Mouse (Mus musculus): ENCODE measurements around the gene Inpp5a. TPM values are rescaled to one million over a fixed set of nuclear protein-coding genes. Genes with fewer than 3 reads are reported as not detected.
"Not testable (repeated sequence)": the region's sequence is repeated elsewhere in the genome, so short reads cannot be mapped to it uniquely, and the experiment has no call there.

Gene Inpp5a
- polyA plus RNA-seq, 1 experiment from 2014 or later, result 29.1 TPM

- Histone ChIP-seq H3K27ac (ENCODE audit: low read depth, low read length) (no peak overlapping the region), H3K4me1 (replicated peaks; ENCODE audit: control insufficient read depth, insufficient read depth, low read length) (peaks cover 12% of the 10 kb centered on the region), H3K9me3 (ENCODE audit: control insufficient read depth) (no peaks in the 10 kb centered on the region), H3K4me3 (ENCODE audit: low read depth, low read length) (no peak overlapping the region), H3K9ac (ENCODE audit: low read depth, low read length) (no peak overlapping the region), H3K4me2 (replicated peaks; ENCODE audit: low read depth) (no peak overlapping the region), H3K36me3 (ENCODE audit: control insufficient read depth, insufficient read depth) (no peaks in the 10 kb centered on the region; the same call in 1 of the 2 replicates), H3K27me3 (replicated peaks; ENCODE audit: control insufficient read depth, insufficient read depth, low read length) (no peaks in the 10 kb centered on the region)
- WGBS, result 50% methylated on average over 8 of the region's 8 CpGs
- ATAC-seq, result no peak
- no peak for TF ChIP-seq CTCF (IDR thresholded peaks at IDR 0.05; ENCODE audit: low read depth)
These were observed 23.5 kb downstream of the Inpp5a start for GRCm38 (mm10) chr7:139412223-139412950.

- no peak overlapping the region for H3K27ac ChIP-seq (ENCODE audit: low read depth, low read length)
- ATAC-seq, result 0 out of 2 replicates have a peak, but pooled peaks have one; percentile 32
- no peak overlapping the region for H3K4me2 ChIP-seq (replicated peaks; ENCODE audit: low read depth)
- TF ChIP-seq CTCF (IDR thresholded peaks at IDR 0.05; ENCODE audit: low read depth), result peak; percentile 16; the same call in 1 of the 2 replicates
- no peak overlapping the region for H3K4me3 ChIP-seq (ENCODE audit: low read depth, low read length)
- H3K9ac ChIP-seq (ENCODE audit: low read depth, low read length), result no peak overlapping the region
- 49% methylated on average over 3 of the region's 3 CpGs for WGBS
- H3K9me3 ChIP-seq (ENCODE audit: control insufficient read depth), result no peaks in the 10 kb centered on the region
- no peaks in the 10 kb centered on the region for H3K27me3 ChIP-seq (replicated peaks; ENCODE audit: control insufficient read depth, insufficient read depth, low read length)
- H3K4me1 ChIP-seq (replicated peaks; ENCODE audit: control insufficient read depth, insufficient read depth, low read length), result peaks cover 12% of the 10 kb centered on the region
- H3K36me3 ChIP-seq (ENCODE audit: control insufficient read depth, insufficient read depth), result no peaks in the 10 kb centered on the region; the same call in 1 of the 2 replicates
These were observed 24.5 kb downstream of the Inpp5a start for GRCm38 (mm10) chr7:139413400-139413799.

- H3K9me3 ChIP-seq (ENCODE audit: control insufficient read depth), result no peaks in the 10 kb centered on the region
- H3K4me2 ChIP-seq (replicated peaks; ENCODE audit: low read depth), result no peak overlapping the region
- TF ChIP-seq CTCF (IDR thresholded peaks at IDR 0.05; ENCODE audit: low read depth), result no peak
- H3K27me3 ChIP-seq (replicated peaks; ENCODE audit: control insufficient read depth, insufficient read depth, low read length), result no peaks in the 10 kb centered on the region
- H3K4me3 ChIP-seq (ENCODE audit: low read depth, low read length), result no peak overlapping the region
- no peaks in the 10 kb centered on the region; the same call in 1 of the 2 replicates for H3K36me3 ChIP-seq (ENCODE audit: control insufficient read depth, insufficient read depth)
- H3K27ac ChIP-seq (ENCODE audit: low read depth, low read length), result no peak overlapping the region
- no peak for ATAC-seq
- H3K4me1 ChIP-seq (replicated peaks; ENCODE audit: control insufficient read depth, insufficient read depth, low read length), result peaks cover 12% of the 10 kb centered on the region
- no peak overlapping the region for H3K9ac ChIP-seq (ENCODE audit: low read depth, low read length)
These were observed 26.8 kb downstream of the Inpp5a start for GRCm38 (mm10) chr7:139415616-139416225.

GRCm38 (mm10) chr7:139418371-139418770 lies 29.5 kb downstream of the Inpp5a start:
- Histone ChIP-seq H3K4me1 (replicated peaks; ENCODE audit: control insufficient read depth, insufficient read depth, low read length) (0 out of 2 replicates have a peak, but pooled peaks cover 5% of the 10 kb centered on the region), H3K27ac (ENCODE audit: low read depth, low read length) (no peak overlapping the region), H3K9ac (ENCODE audit: low read depth, low read length) (no peak overlapping the region), H3K27me3 (replicated peaks; ENCODE audit: control insufficient read depth, insufficient read depth, low read length) (no peaks in the 10 kb centered on the region), H3K9me3 (ENCODE audit: control insufficient read depth) (no peaks in the 10 kb centered on the region), H3K4me3 (ENCODE audit: low read depth, low read length) (no peak overlapping the region), H3K36me3 (ENCODE audit: control insufficient read depth, insufficient read depth) (no peaks in the 10 kb centered on the region; the same call in 1 of the 2 replicates), H3K4me2 (replicated peaks; ENCODE audit: low read depth) (no peak overlapping the region)
- 96% methylated on average over 1 of the region's 1 CpGs for WGBS
- no peak for TF ChIP-seq CTCF (IDR thresholded peaks at IDR 0.05; ENCODE audit: low read depth)
- no peak for ATAC-seq

- Histone ChIP-seq H3K4me1 (replicated peaks; ENCODE audit: control insufficient read depth, insufficient read depth, low read length) (no peaks in the 10 kb centered on the region), H3K9me3 (ENCODE audit: control insufficient read depth) (no peaks in the 10 kb centered on the region), H3K9ac (ENCODE audit: low read depth, low read length) (no peak overlapping the region), H3K4me3 (ENCODE audit: low read depth, low read length) (no peak overlapping the region), H3K27me3 (replicated peaks; ENCODE audit: control insufficient read depth, insufficient read depth, low read length) (no peaks in the 10 kb centered on the region), H3K4me2 (replicated peaks; ENCODE audit: low read depth) (no peak overlapping the region), H3K27ac (ENCODE audit: low read depth, low read length) (no peak overlapping the region), H3K36me3 (ENCODE audit: control insufficient read depth, insufficient read depth) (peaks cover 5% of the 10 kb centered on the region)
- TF ChIP-seq CTCF (IDR thresholded peaks at IDR 0.05; ENCODE audit: low read depth), result no peak
- no peak for ATAC-seq
- 86% methylated on average over 6 of the region's 6 CpGs for WGBS
These were observed 33.9 kb downstream of the Inpp5a start for GRCm38 (mm10) chr7:139422827-139423226.

DNA sequence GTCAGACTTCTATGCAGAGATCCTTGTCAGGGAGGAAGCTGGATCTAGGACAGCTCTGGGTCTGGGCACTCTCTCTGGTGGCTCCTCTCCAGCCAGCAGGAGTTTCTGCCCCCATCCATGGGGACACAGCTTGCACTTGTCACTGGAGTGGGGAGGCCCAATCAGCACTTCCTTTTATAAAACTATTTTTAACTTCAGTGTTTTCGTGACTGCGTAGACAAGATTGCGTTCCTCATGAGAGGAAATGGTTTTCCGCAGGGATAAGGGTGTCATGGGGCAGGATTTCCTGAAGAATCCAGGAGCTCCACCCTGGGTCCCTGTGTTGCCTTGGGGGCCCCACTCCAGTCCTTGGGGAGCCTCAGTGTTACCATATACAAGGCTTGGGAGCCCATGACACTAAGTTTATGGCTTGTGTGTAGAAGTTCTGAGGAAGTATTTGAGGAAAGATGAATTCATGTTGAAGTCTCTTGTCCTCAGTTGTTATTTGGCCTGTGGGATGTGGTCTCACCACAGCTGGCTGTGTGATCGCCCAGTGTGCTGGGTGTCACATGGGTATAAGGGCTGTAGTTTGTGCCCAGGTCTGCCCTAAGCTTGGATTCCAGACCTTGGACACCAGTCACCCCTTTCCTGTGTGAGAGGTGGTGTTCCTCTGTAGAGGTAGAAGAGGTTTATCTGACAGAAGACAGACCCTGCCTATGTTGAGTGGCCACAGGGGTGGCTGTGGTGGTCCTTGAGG lies 45.4 kb downstream of the Inpp5a start:
- H3K4me3 ChIP-seq (ENCODE audit: low read depth, low read length), result no peak overlapping the region
- no peaks in the 10 kb centered on the region for H3K36me3 ChIP-seq (ENCODE audit: control insufficient read depth, insufficient read depth)
- no peak overlapping the region for H3K27ac ChIP-seq (ENCODE audit: low read depth, low read length)
- H3K9ac ChIP-seq (ENCODE audit: low read depth, low read length), result no peak overlapping the region
- H3K4me2 ChIP-seq (replicated peaks; ENCODE audit: low read depth), result no peak overlapping the region
- no peak for TF ChIP-seq CTCF (IDR thresholded peaks at IDR 0.05; ENCODE audit: low read depth)
- no peak for ATAC-seq
- no peaks in the 10 kb centered on the region for H3K9me3 ChIP-seq (ENCODE audit: control insufficient read depth)
- 55% methylated on average over 5 of the region's 5 CpGs for WGBS
- H3K4me1 ChIP-seq (replicated peaks; ENCODE audit: control insufficient read depth, insufficient read depth, low read length), result peaks cover 8% of the 10 kb centered on the region; the same call in 1 of the 2 replicates
- no peaks in the 10 kb centered on the region for H3K27me3 ChIP-seq (replicated peaks; ENCODE audit: control insufficient read depth, insufficient read depth, low read length)

DNA sequence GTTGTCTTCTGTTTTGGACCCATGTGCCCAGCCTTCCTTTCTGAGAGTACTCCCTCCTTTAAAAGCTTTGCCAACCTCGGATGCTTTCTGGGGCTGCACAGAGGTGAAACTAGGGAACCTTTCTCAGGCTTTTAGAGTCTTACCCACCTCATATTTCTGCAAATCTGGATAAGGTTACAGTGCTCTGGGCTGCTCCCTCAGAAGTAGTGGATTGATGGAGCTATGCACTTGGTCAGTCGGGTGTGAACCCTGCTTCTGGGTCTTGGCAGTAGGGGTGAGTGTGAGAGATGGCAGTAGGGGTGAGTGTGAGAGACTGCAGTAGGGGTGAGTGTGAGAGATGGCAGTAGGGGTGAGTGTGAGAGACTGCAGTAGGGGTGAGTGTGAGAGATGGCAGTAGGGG lies 46.0 kb downstream of the Inpp5a start:
- H3K9ac ChIP-seq (ENCODE audit: low read depth, low read length); H3K4me1 ChIP-seq (replicated peaks; ENCODE audit: control insufficient read depth, insufficient read depth, low read length); ATAC-seq; H3K36me3 ChIP-seq (ENCODE audit: control insufficient read depth, insufficient read depth); H3K27me3 ChIP-seq (replicated peaks; ENCODE audit: control insufficient read depth, insufficient read depth, low read length); H3K27ac ChIP-seq (ENCODE audit: low read depth, low read length); H3K4me3 ChIP-seq (ENCODE audit: low read depth, low read length); H3K9me3 ChIP-seq (ENCODE audit: control insufficient read depth); H3K4me2 ChIP-seq (replicated peaks; ENCODE audit: low read depth): not testable (repeated sequence)
- WGBS, result 79% methylated on average over 2 of the region's 2 CpGs

Data from intestine, postnatal 0 days (tissue).